Mouse (Mus musculus) gastrocnemius, postnatal 4 days (tissue): ENCODE results near the gene Tmub2. TPM values are rescaled to one million over a fixed set of nuclear protein-coding genes. Genes with fewer than 3 reads are reported as not detected.
A peak's percentile ranks its signal among the peaks of the same experiment; 100 is the strongest.
"Not testable (repeated sequence)": the region's sequence is repeated elsewhere in the genome, so short reads cannot be mapped to it uniquely, and the experiment has no call there.

Experiments
- DNase-seq, 2 experiments: peaks; one replicate each; pipeline ENCODE4 v3.0.0; 2021 to 2022; ENCODE audit warnings: low spot score in 2 of 2, mixed read lengths in 2 of 2
- total RNA-seq, 2 experiments: library from RNA; stranded (reverse); gene quantifications; 2 replicates each; pipeline ENCODE4 v1.2.3; 2021

Gene Tmub2
- total RNA-seq, 2 experiments from 2014 or later: 25.9 to 26.3 TPM

- no peak for DNase-seq
Measured at GRCm38 (mm10) chr11:102276411-102276915, 8.3 kb upstream of the Tmub2 start.

GRCm38 (mm10) chr11:102277754-102278153, 7.0 kb upstream of the Tmub2 start:
- no peak for DNase-seq

- DNase-seq: no peak
Measured at GRCm38 (mm10) chr11:102279595-102279994, 5.1 kb upstream of the Tmub2 start.

GRCm38 (mm10) chr11:102280267-102280666, 4.5 kb upstream of the Tmub2 start:
- not testable (repeated sequence) for DNase-seq

- DNase-seq: no peak
Measured at GRCm38 (mm10) chr11:102283922-102284321, 809 bp upstream of the Tmub2 start.

- no peak for DNase-seq
Measured at GRCm38 (mm10) chr11:102285095-102285834, 534 bp downstream of the Tmub2 start.

GRCm38 (mm10) chr11:102287485-102287884, 2.8 kb downstream of the Tmub2 start:
- no peak for DNase-seq

- DNase-seq: no peak
Measured at GRCm38 (mm10) chr11:102288027-102288804, 3.5 kb downstream of the Tmub2 start.

GRCm38 (mm10) chr11:102288913-102289312, 4.2 kb downstream of the Tmub2 start:
- peak in 1 of 2 experiments; percentile 62 for DNase-seq

- DNase-seq: no peak
Measured at GRCm38 (mm10) chr11:102289511-102290100, 4.9 kb downstream of the Tmub2 start.

GRCm38 (mm10) chr11:102290141-102290540, 5.4 kb downstream of the Tmub2 start:
- no peak for DNase-seq

- no peak for DNase-seq
Measured at GRCm38 (mm10) chr11:102291051-102291535, 6.4 kb downstream of the Tmub2 start.

GRCm38 (mm10) chr11:102293971-102294370, 9.2 kb downstream of the Tmub2 start:
- no peak for DNase-seq

- no peak for DNase-seq
Measured at GRCm38 (mm10) chr11:102294416-102294815, 9.7 kb downstream of the Tmub2 start.

GRCm38 (mm10) chr11:102294887-102295597, 10.3 kb downstream of the Tmub2 start:
- DNase-seq: no peak

- DNase-seq: peak; percentile 61 to 71
Measured at GRCm38 (mm10) chr11:102295598-102296471, 11.1 kb downstream of the Tmub2 start.

GRCm38 (mm10) chr11:102296491-102297472, 12.1 kb downstream of the Tmub2 start, which contains the start of gene Atxn7l3:
Gene Atxn7l3 (minus strand): TSS chr11:102296631.
- DNase-seq: peak; percentile 95 to 98
